Mouse (Mus musculus): ENCODE results near the gene Abcg4.

The Abcg4 gene

DNA sequence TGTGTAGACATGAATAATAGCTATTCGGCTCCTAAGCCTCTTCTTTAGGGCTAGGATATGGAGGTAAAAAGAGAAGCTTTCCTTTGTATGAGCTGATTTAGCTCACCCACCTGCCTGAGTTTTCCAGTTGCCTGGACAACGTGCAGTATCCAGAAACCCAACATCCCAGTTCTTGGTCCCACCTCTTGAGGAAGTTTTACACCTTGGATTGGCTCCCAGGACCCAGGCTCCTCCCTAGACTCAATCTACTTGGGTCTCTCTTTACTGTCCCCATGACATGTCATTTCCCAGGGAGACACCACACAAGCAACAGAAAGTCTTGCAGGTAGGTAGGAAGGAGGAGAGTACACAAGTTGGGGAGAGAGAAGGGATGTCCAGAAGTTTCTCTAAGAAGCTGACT is 48.0 kb downstream of the Abcg4 start, which contains the start of gene Ccdc153:
TSS of gene Ccdc153 (plus strand) at position 278 of the 400 bp plus-strand sequence.
- no peak for DNase-seq (ENCODE audit: extremely low read depth, low read depth, low spot score)

- no peak for DNase-seq (ENCODE audit: extremely low read depth, low read depth, low spot score)
These were observed 49.0 kb downstream of the Abcg4 start for GRCm38 (mm10) chr9:44239447-44239846.

DNA sequence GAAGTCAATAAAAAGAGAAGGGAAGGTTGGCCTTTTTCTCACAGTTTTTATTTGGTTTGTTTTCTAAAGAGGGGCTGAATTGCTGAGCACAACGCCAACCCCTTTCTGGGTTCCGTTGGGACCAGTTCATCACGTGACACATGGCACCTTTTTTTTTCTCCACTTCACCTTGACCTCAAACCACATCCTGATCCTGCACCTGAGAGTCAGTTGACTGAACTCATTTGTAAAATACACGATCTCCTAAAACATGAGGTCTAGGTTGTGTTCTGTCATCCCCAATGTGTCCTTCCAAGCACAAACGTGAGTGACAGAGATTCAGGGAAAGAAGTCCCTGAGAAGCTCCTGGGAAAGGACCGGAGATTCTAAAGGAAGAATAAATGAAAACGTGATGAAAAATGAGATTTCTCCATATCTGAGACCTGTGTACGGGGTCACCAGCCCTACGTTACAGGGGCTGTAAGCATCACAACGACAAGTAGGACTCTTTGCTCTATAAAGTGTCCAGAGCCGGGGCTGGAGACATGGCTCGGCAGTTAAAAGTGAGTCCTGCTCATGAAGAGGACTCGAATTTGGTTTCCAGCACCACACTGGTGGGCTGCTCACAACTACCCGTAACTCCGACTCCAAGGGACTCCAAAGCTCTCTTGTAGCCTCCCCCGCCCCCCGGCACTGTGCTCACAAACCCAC is 49.8 kb downstream of the Abcg4 start:
- no peak for DNase-seq (ENCODE audit: extremely low read depth, low read depth, low spot score)

GRCm38 (mm10) chr9:44237128-44237527 is 51.3 kb downstream of the Abcg4 start:
- no peak for DNase-seq (ENCODE audit: extremely low read depth, low read depth, low spot score)

- no peak for DNase-seq (ENCODE audit: extremely low read depth, low read depth, low spot score)
These were observed 51.8 kb downstream of the Abcg4 start for GRCm38 (mm10) chr9:44236601-44237000.

DNA sequence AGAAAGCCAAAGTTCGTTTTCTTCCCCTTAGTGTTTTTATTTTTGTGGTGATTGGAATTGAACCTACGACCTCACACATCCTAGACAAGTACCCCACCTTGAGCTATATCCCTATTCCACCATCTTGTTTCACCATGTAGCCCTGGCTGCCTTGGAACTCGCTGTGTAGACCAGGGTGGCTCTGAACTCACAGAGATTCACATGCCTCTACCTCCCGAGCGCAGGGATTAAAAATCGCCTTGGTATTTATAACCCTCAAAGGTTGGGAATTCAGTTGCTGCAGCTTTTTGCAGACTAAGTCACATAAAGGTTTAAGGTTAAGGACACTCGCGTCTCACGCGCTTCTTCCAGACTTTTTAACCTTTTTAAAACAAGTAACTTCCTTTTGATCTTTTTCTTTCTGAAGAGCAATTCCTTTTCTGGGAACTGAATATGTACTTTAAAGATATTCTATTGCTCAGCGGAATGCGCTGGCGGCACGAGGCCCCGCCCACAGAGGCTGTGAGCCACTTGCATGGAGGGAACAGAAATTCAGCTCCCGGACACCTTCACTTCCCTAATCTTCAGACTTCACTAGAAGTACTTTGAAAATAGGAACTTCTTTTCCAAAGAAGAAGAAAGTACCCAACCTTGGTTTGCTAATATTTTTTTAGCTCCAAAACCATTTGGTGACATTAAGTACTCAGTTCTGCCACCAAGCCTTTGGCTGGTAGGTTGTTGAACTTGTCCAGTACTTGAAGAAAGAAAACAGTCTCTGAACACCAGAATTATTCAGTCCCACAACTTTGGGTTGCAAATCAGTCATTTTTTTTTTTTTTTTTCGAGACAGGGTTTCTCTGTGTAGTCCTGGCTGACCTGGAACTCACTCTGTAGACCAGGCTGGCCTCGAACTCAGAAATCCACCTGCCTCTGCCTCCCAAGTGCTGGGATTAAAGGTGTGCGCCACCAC is 53.7 kb downstream of the Abcg4 start:
- DNase-seq (ENCODE audit: extremely low read depth, low read depth, low spot score) = no peak

- peak; percentile 66 for DNase-seq (ENCODE audit: extremely low read depth, low read depth, low spot score)
These were observed 54.5 kb downstream of the Abcg4 start, which contains the start of gene Cbl for GRCm38 (mm10) chr9:44233802-44234478. Gene Cbl, minus strand, starts transcription at chr9:44234049.

DNA sequence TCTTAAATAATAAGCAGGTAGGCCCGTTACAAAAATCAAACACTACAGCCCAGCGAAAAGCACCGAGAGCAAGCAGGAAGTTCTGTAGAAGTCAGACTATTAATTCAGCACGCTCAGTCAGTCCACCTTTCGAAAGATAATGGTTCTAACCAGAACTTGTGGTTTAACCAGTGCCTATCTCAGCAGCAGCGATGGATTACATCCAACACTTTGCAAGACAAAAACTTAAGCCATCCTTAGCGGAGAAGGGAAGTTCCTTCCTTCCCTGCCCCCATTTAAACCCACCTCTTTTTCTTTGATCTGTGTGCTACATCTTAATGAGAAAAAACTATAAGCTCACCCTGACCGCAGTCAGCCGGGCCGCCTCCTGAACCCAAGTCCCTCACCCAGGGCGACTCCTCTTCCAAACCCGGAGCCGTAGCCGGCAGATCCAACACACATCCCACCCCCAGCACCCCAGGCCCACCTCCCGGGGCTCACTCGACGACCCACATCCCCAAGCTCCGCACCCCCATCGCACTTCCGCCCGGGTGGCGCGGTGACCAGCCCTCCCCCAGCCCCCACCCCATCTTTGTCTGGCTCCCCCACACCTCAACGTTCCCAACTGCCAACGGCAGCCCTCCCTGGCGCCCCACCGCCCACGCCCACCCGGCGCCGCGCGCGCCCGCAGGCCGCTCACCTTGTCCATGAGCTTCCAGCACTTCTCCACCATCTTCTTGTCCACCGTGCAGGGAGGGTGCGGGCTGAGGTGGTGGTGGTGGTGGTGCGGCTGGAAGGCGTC is 55.2 kb downstream of the Abcg4 start:
- no peak for DNase-seq (ENCODE audit: extremely low read depth, low read depth, low spot score)

DNA sequence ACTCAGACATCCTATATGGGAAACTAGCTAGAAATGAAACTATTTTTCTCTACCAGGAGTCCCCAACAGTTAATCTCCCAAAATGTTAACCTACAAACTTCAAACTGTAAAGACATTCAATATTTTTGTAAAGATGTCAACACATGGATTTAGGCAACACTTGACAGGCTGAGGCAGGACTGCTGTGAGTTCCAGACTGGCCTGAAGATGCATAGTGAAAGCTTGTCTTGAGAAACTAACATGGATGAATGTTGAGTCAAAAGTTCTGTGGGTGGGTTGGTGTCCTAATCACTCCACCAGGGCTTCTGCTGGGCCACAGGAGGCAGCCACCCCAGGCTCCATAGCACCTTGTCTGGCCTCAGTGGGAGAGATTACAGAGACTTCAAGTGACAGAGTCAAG is 56.8 kb downstream of the Abcg4 start:
- DNase-seq (ENCODE audit: extremely low read depth, low read depth, low spot score) = peak; percentile 73

DNA sequence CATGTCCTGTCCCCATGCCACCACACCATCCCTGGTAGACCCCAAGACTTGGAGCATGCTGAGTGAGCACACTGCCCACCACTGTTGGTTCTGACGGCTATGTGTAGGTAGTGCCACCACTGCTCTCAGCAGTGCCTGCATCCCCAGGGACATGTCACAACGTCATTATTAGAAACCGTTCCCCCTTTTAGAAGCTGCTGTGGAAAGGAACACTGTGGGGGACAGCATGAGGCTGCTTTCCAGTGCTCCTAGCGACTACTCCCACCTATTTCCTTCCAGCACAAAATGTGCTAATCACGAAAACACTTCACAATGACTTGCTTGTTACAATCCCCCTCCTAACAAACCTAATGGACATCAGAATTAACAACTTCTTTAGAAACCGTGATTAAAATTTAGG is 62.4 kb downstream of the Abcg4 start:
- no peak for DNase-seq (ENCODE audit: extremely low read depth, low read depth, low spot score)

All from fat pad, adult 2 months (tissue).